Mouse (Mus musculus) heart, adult 2 months (tissue): ENCODE results near the gene Traf5. TPM values are rescaled to one million over a fixed set of nuclear protein-coding genes. Genes with fewer than 3 reads are reported as not detected.

ENCODE experiments used
- DNase-seq, 2 experiments: peaks; one replicate each; pipeline ENCODE4 v3.0.0; 2021
- H3K27ac ChIP-seq: fragments of 200-600 bp; 2 replicates; pipeline ENCODE4 v1.8.1; 2022
- H3K27me3 ChIP-seq: fragments of 200-500 bp; 2 replicates; pipeline ENCODE4 v1.6.1; 2012; ENCODE audit warnings: mild to moderate bottlenecking, low read length, inconsistent platforms, mixed read lengths; ENCODE audit not compliant: control insufficient read depth, insufficient read depth
- H3K36me3 ChIP-seq: fragments of 200-500 bp; 2 replicates; pipeline ENCODE4 v1.6.1; 2012; ENCODE audit warnings: low read length, inconsistent platforms; ENCODE audit not compliant: control insufficient read depth, insufficient read depth
- H3K4me1 ChIP-seq: fragments of 200-500 bp; 2 replicates; pipeline ENCODE4 v1.6.1; 2011; ENCODE audit warnings: low read length; ENCODE audit not compliant: control insufficient read depth, insufficient read depth
- H3K4me3 ChIP-seq: fragments of 200-600 bp; 2 replicates; pipeline ENCODE4 v1.8.1; 2022
- H3K79me2 ChIP-seq: fragments of 200-500 bp; replicated peaks from 2 replicates; pipeline ENCODE4 v1.6.1; 2012; ENCODE audit warnings: mild to moderate bottlenecking, inconsistent platforms, low read length, moderate library complexity, mixed read lengths; ENCODE audit not compliant: control insufficient read depth, insufficient read depth
- H3K9ac ChIP-seq: fragments of 200-500 bp; 2 replicates; pipeline ENCODE4 v1.6.1; 2012; ENCODE audit warnings: low read depth, mild to moderate bottlenecking, control low read depth, inconsistent platforms, low read length, mixed read lengths
- CTCF ChIP-seq: fragments of 200-600 bp; IDR thresholded peaks from 2 replicates; pipeline ENCODE4 v1.8.1; 2022; ENCODE audit warnings: antibody characterized with exemption, mild to moderate bottlenecking, moderate library complexity
- EP300 ChIP-seq: fragments of 200-500 bp; IDR thresholded peaks from 2 replicates; pipeline ENCODE4 v1.6.1; 2011; ENCODE audit warnings: low read depth, low read length, control low read depth; ENCODE audit not compliant: insufficient read depth
- POLR2A ChIP-seq: fragments of 200-500 bp; IDR thresholded peaks from 2 replicates; pipeline ENCODE4 v1.6.1; 2011; ENCODE audit warnings: mild to moderate bottlenecking, low read depth, low read length, control low read depth; ENCODE audit not compliant: insufficient read depth
- whole genome bisulfite sequencing: fragments of 180-500 bp; shearing (Covaris S2); methylation state at CpG from one replicate; pipeline ENCODE4 v1.1.7; 2018; 5-methylcytosine and 5-hydroxymethylcytosine counted together
- intact Hi-C: fragments of 180-260 bp; cut with DNase I; formaldehyde crosslinking; loops from one replicate; pipeline ENCODE4 v1.15.1; 2025
- polyA plus RNA-seq: library from polyadenylated mRNA; depleted of rRNA; stranded (reverse); fragments of >200 nt; gene quantifications from 2 replicates; pipeline ENCODE4 v1.2.3, GENCODE M21; 2012
- total RNA-seq, 2 experiments: library from RNA; stranded (reverse); gene quantifications; 2 replicates each; pipeline ENCODE4 v1.2.3; 2021

The Traf5 gene
- total and polyA plus RNA-seq, 3 experiments = 3.9 to 4.4 (median 4.3) TPM

- H3K79me2 ChIP-seq = no peaks in the 10 kb centered on the region
- H3K9ac ChIP-seq = no peak overlapping the region
- H3K4me1 ChIP-seq = peaks cover 26% of the 10 kb centered on the region
- peak overlapping the region; percentile 23; the same call in 1 of the 2 replicates for H3K27ac ChIP-seq
- intact Hi-C loops = loop anchor here (2.0 kb wide), 1 partner anchor 19 kb away; no protein-coding TSS in a partner anchor
- no peak for DNase-seq
- no peaks in the 10 kb centered on the region for H3K27me3 ChIP-seq
- WGBS = 59% methylated on average over 3 of the region's 3 CpGs
- TF ChIP-seq CTCF (no peak), POLR2A (no peak), EP300 (no peak)
- H3K36me3 ChIP-seq = no peaks in the 10 kb centered on the region
- H3K4me3 ChIP-seq = no peak overlapping the region
Measured at GRCm38 (mm10) chr1:192090281-192090680, 2.1 kb downstream of the Traf5 start.

GRCm38 (mm10) chr1:192089208-192090166, 2.9 kb downstream of the Traf5 start:
- DNase-seq = no peak
- Histone ChIP-seq H3K4me3 (no peak overlapping the region), H3K27me3 (no peaks in the 10 kb centered on the region), H3K27ac (peak overlapping the region; percentile 23; the same call in 1 of the 2 replicates), H3K79me2 (peaks cover 4% of the 10 kb centered on the region; the same call in 1 of the 2 replicates), H3K4me1 (peaks cover 26% of the 10 kb centered on the region), H3K36me3 (no peaks in the 10 kb centered on the region), H3K9ac (no peak overlapping the region)
- TF ChIP-seq CTCF (no peak), EP300 (no peak), POLR2A (no peak)
- 80% methylated on average over 9 of the region's 9 CpGs for WGBS
- intact Hi-C loops = loop anchor here (2.0 kb wide), 1 partner anchor 19 kb away; no protein-coding TSS in a partner anchor

GRCm38 (mm10) chr1:192088011-192088410, 4.3 kb downstream of the Traf5 start:
- H3K27ac ChIP-seq = no peak overlapping the region
- no peak overlapping the region for H3K4me3 ChIP-seq
- intact Hi-C loops = no loop called here
- H3K9ac ChIP-seq = no peak overlapping the region
- peaks cover 4% of the 10 kb centered on the region; the same call in 1 of the 2 replicates for H3K79me2 ChIP-seq
- 54% methylated on average over 4 of the region's 4 CpGs for WGBS
- DNase-seq = peak in 1 of 2 experiments; percentile 50
- H3K27me3 ChIP-seq = no peaks in the 10 kb centered on the region
- TF ChIP-seq CTCF (no peak), POLR2A (no peak), EP300 (no peak)
- H3K36me3 ChIP-seq = no peaks in the 10 kb centered on the region
- H3K4me1 ChIP-seq = peaks cover 26% of the 10 kb centered on the region

- no peak for DNase-seq
- intact Hi-C loops = no loop called here
- Histone ChIP-seq H3K36me3 (no peaks in the 10 kb centered on the region), H3K27ac (no peak overlapping the region), H3K4me3 (no peak overlapping the region), H3K9ac (no peak overlapping the region), H3K79me2 (peaks cover 5% of the 10 kb centered on the region; the same call in 1 of the 2 replicates), H3K4me1 (peaks cover 26% of the 10 kb centered on the region), H3K27me3 (no peaks in the 10 kb centered on the region)
- WGBS = 64% methylated on average over 4 of the region's 4 CpGs
- no peak for TF ChIP-seq POLR2A
- TF ChIP-seq EP300 = no peak
- TF ChIP-seq CTCF = no peak
Measured at GRCm38 (mm10) chr1:192087098-192087497, 5.3 kb downstream of the Traf5 start.

DNA sequence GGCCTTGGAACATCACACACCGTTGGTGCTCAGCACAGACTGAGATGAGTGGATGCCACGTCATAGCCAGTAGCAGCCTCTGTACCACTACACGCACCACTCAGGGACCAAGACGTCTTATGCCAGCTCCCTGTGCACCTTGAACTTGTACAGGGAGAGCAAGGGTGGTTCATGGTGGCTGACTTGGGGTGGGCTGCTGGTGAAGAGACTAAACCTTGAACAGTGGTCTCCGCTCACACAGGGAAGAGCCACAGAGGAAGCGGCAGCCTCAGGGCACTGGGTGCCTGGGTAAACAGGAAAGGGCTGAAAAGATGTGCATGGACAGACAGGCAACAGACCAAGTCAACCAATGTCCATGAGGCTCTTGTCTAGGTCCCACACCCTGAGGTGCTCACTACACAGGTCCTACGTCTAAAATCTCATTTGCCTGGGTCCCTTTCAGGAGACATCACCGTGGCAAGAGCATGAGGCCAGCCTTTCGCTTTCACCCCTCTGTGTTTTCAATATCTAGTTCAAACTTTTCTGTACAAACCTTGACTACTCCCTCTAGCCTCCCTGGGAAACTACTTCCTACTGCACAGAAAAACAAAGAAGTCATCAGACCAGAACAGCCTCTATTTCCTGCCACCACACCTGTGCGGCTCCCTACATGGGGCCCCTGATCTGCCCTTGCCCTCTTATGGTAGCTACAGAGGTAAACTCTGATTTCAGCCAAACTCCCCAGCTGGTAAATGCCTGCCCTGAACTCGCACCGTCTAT, 5.9 kb downstream of the Traf5 start:
- TF ChIP-seq POLR2A (no peak), CTCF (no peak), EP300 (no peak)

More for the DNA sequence above, 5.9 kb downstream of the Traf5 start:
- 83% methylated on average over 12 of the region's 12 CpGs for WGBS
- Histone ChIP-seq H3K79me2 (peaks cover 5% of the 10 kb centered on the region; the same call in 1 of the 2 replicates), H3K9ac (no peak overlapping the region), H3K27me3 (no peaks in the 10 kb centered on the region), H3K36me3 (no peaks in the 10 kb centered on the region), H3K4me3 (no peak overlapping the region), H3K4me1 (peaks cover 26% of the 10 kb centered on the region), H3K27ac (no peak overlapping the region)
- intact Hi-C loops = no loop called here
- DNase-seq = no peak
